Mouse (Mus musculus): ENCODE results near the gene Foxp4.
"Not testable (repeated sequence)": the region's sequence is repeated elsewhere in the genome, so short reads cannot be mapped to it uniquely, and the experiment has no call there.

The Foxp4 gene

DNA sequence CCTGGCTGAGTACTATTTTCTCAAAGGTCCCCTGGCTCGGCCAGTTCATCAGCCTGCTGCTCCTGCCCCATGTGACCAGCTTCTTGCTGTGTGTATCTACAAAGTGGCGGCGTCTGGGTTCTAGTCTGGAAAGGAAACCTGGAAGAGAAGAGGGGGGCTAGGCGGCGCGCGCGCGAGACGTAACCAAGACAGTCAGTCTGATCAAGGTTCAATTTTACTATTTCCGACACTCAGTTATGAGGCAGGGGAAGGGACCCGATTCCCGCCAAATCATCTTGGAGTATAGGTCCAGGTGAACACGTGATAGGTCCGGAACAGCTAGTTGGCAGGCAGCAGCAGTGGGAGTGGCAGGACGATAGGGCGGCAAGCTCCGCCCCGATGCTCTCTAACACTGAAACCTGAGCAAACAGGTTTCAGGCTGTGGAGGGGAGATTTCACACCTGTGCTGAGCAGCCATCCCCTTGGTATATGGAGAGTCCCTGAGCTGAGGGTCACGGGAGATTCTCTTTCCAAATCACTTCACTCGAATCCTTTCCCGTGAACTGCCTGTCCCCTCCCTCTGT is 72.6 kb downstream of the Foxp4 start:
- not testable (repeated sequence) for DNase-seq (ENCODE audit: low spot score)

- no peak for DNase-seq (ENCODE audit: low spot score)
Measured at GRCm38 (mm10) chr17:47850639-47851314, 73.7 kb downstream of the Foxp4 start.

DNA sequence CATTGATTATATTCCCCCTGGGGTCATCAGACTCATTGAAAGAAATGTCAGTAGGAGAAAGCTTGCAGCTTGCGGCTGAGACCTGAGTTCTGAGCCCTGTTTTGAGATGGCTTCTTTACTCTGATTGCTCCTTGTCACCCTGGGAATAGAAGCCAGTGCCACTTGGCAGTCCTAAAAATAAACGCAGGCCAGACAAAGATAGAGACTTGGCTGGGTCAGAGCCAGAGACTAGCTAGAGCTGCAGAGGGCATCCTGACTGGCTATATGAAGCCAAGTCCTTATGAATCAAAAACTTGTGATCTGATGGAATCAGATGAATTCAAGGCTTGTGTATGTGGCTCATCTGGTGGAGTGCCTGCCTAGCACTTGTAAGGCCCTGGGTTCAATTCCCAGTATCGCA is 74.4 kb downstream of the Foxp4 start:
- DNase-seq (ENCODE audit: low spot score), result no peak

GRCm38 (mm10) chr17:47847985-47848384 is 76.5 kb downstream of the Foxp4 start:
- no peak for DNase-seq (ENCODE audit: low spot score)

DNA sequence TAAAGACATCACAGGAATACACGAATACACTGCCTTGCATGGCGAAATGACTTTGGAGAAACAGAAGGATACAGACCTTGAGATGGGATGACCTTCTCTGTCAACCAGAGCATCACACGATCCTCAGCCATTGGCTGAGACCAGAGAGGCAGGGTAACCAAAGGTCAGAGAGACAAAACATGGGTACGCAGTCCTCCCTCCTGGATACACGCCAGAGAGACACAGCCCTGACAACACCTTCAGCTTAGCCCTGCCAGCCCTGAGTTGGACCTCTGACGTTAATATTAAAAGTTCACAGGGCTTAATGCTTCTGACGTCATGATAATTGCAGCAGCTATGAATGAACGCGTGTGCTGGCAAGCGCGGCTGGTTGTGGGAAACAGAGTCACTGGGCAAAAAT is 78.8 kb downstream of the Foxp4 start:
- DNase-seq (ENCODE audit: low spot score), result no peak

GRCm38 (mm10) chr17:47843465-47843864 is 81.0 kb downstream of the Foxp4 start:
- no peak for DNase-seq (ENCODE audit: low spot score)

DNA sequence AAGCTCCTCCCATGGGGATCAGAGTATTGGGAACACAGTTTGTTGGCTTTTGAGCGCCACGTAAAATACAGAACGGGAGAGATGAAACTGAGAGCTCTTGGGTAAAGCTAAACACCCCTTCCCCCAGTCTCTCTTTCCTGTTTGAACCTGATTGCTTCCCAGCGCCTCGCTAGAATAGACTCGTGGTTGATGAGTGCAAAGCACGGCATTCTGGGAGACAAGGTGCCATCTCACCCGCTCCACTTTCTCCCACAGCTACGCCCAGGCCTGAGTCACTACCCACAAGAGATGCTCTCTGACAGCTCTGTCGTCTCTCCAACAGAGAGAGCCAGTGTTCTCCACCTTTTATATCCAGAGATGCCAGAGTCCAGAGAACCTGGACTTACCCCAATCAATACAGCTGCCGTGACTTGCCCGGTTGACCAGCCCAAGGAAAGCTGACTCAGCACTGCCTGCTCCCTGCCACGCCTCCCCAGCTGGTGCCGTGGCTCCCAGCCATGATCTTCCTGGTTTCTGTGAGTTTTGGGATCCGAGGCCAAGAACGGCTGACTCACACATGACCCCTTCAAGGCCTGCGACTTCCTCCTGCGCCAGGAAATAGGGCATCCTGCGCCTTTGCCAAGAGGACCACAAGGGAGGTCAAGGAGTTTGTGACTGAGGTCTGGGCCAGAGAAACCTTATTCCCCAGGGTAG is 82.4 kb downstream of the Foxp4 start:
- peak; percentile 73 for DNase-seq (ENCODE audit: low spot score)

- DNase-seq (ENCODE audit: low spot score), result no peak
Measured at GRCm38 (mm10) chr17:47841521-47841920, 82.9 kb downstream of the Foxp4 start.

DNA sequence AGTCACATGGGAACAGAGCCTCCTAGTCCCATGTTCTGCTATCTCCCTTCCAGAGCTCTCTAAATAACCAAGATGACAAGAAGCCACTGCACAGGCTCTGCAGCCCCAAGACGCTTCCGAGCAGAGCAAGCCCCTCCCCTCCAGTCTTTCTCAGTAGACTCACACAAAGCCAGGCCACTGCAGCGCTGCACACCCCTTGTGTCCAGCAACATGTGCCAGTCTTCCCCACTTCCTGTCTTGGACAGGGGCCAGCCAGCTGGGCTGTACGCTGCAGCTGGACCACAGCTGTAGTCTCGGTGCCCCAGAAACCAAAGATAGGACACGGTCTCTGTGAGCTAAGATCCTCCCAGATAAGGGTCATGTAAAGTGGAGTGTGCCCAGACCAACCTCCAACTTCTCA is 86.6 kb downstream of the Foxp4 start:
- no peak for DNase-seq (ENCODE audit: low spot score)

DNA sequence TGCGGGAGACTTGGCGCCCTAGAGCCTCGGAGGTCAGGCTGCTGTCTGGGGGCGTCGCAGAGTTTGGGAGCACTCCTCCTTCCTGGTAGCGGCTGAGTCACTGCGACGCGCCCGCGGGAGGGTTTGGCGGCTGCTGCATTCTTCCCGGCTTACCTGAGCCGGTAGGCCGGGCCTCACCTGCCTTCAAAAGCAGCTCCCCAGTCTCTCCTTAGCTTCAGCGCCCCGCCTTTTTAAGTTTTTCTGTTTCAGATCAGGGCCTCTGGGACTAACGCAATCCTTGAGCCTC is 90.0 kb downstream of the Foxp4 start, which contains the start of gene Mdfi:
Gene Mdfi, minus strand, starts transcription at position 210 of the 286 bp plus-strand sequence.
- DNase-seq (ENCODE audit: low spot score), result peak; percentile 55

GRCm38 (mm10) chr17:47833628-47834481 is 90.6 kb downstream of the Foxp4 start:
- peak; percentile 14 for DNase-seq (ENCODE audit: low spot score)

DNA sequence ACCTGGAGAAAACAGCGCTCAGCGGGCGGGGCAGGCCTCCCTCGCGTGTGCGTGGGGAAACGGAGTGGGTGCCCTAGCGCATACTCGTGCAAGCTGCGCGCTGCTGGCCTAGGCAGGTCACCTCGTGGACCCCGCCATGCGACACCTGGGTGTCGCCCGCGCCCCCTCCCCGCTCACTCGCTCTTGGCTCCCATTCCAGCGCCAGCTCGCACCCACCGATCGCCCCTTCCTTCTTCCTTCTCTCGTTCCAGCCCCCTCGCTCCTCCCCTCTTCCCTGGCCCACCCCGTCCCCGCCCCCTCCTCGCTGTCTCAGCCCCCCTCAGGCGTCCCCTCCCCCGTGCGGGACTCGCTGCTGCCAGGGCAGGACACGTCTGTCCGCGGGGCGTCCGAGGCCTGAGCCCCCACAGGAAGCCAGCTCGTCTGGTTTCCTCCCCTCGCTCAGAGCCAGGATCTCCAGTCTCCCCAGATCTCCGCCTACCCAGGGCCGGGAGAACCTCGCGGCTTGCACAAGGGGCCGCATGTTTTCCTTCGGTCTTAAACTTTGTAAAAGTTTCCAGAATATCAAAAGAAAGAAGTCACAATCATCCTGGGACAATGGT is 91.3 kb downstream of the Foxp4 start:
- peak; percentile 35 for DNase-seq (ENCODE audit: low spot score)

- DNase-seq (ENCODE audit: low spot score), result peak; percentile 23
Measured at GRCm38 (mm10) chr17:47832501-47833028, 91.9 kb downstream of the Foxp4 start.

GRCm38 (mm10) chr17:47831772-47832171 is 92.7 kb downstream of the Foxp4 start:
- no peak for DNase-seq (ENCODE audit: low spot score)

GRCm38 (mm10) chr17:47831161-47831560 is 93.3 kb downstream of the Foxp4 start:
- no peak for DNase-seq (ENCODE audit: low spot score)

DNA sequence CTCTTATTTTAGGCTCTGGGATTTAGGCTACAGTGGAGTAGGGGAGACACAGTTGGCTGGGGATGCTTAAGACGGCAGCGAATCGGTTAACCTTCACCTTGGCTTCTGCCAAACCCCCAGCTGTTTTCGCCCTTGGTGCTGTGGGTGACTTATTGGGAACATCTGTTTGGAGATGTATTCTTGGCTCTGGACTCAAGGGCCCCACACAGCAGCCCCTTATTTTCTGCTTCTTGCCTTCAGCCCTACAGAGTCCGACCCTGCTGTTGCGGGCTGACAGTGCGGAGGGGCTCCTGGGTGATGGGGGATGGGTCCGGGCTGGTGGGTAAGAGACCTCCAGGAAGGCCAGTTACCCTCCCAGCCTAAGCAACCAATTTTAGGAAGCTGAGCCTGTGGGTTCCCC is 103.1 kb downstream of the Foxp4 start:
- no peak for DNase-seq (ENCODE audit: low spot score)

GRCm38 (mm10) chr17:47818038-47818725 is 106.3 kb downstream of the Foxp4 start:
- DNase-seq (ENCODE audit: low spot score), result no peak
